Mouse (Mus musculus): ENCODE data around the gene Dnajb6. TPM values are rescaled to one million over a fixed set of nuclear protein-coding genes. Genes with fewer than 3 reads are reported as not detected.
"Not testable (repeated sequence)": the region's sequence is repeated elsewhere in the genome, so short reads cannot be mapped to it uniquely, and the experiment has no call there.

Gene Dnajb6
- polyA plus RNA-seq, 1 experiment from 2014 or later = 227 TPM

DNA sequence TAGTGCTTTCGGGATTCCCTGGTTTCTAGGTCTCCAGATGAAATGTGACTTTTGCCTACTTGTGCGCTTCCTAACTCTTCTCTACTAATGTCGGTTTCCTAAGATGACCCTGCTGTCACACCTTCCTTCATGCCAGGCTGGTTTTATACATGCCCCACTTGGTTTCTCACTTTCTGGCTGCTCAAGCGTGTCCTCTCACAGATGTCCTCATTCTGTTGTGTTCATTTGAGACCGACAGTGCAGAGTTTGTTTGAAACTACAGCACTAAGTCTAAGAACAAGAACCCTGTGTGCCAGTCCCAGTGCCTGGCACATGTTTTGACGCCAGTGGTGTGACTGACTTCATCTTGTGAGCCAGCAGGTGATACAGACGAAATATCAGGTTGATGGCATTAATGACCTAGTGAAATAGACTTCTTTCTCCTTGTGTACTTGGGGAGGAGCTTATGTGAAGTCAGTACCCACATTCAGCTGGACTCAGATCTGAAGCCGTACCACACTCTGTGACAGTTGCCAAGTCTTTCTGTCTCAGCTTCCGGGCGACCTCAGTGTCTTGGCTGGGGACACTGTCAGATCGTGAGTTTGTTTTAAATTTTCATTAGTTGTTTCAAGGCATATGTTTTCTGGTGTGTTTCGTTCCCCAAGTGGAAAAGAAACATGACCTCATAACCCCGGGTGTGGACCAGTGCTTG is 38.1 kb downstream of the Dnajb6 start:
- no peak for ATAC-seq (ENCODE audit: insufficient read depth, low FRiP score, low TSS enrichment)
- 91% methylated on average over 13 of the region's 13 CpGs for WGBS
- H3K36me3 ChIP-seq (ENCODE audit: control insufficient read depth, insufficient read depth, low read length) = peaks cover 3% of the 10 kb centered on the region; the same call in 1 of the 2 replicates

DNA sequence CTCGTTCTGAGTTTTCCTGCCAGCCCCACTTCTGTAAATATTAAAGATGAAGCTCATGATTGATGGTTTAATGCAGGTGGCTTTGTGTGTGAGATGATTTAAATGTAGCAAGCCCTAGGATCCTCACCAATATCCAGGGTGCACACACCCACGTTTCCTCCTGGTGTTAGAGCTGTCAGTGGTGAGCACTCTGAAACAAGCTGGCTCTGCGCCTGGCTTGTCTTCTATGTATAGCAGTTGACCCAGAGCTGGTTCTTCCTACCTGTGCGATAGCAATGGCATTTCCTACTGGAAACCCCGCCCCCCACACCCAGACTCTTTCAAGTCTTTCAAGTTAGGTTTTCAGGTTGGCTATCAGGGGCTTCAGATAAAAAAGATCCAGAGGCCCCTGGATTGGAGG is 39.9 kb downstream of the Dnajb6 start:
- Histone ChIP-seq H3K4me2 (ENCODE audit: low read depth) (no peak overlapping the region), H3K27me3 (ENCODE audit: control insufficient read depth, insufficient read depth, low read length) (no peaks in the 10 kb centered on the region), H3K4me3 (ENCODE audit: low read depth, low read length) (no peak overlapping the region), H3K27ac (ENCODE audit: low read depth, low read length) (no peak overlapping the region), H3K9ac (ENCODE audit: low read length) (no peak overlapping the region), H3K4me1 (ENCODE audit: control insufficient read depth, insufficient read depth, low read length) (no peaks in the 10 kb centered on the region), H3K36me3 (ENCODE audit: control insufficient read depth, insufficient read depth, low read length) (peaks cover 3% of the 10 kb centered on the region; the same call in 1 of the 2 replicates), H3K9me3 (ENCODE audit: control insufficient read depth, low read length) (no peaks in the 10 kb centered on the region)
- ATAC-seq (ENCODE audit: insufficient read depth, low FRiP score, low TSS enrichment) (no peak), DNase-seq (ENCODE audit: low spot score) (no peak)
- 92% methylated on average over 5 of the region's 5 CpGs for WGBS

More for the DNA sequence above, 38.1 kb downstream of the Dnajb6 start:
- Histone ChIP-seq H3K27ac (ENCODE audit: low read depth, low read length) (no peak overlapping the region), H3K4me3 (ENCODE audit: low read depth, low read length) (no peak overlapping the region), H3K4me2 (ENCODE audit: low read depth) (no peak overlapping the region), H3K4me1 (ENCODE audit: control insufficient read depth, insufficient read depth, low read length) (no peaks in the 10 kb centered on the region), H3K27me3 (ENCODE audit: control insufficient read depth, insufficient read depth, low read length) (no peaks in the 10 kb centered on the region), H3K9ac (ENCODE audit: low read length) (no peak overlapping the region), H3K9me3 (ENCODE audit: control insufficient read depth, low read length) (no peaks in the 10 kb centered on the region)
- no peak for DNase-seq (ENCODE audit: low spot score)

DNA sequence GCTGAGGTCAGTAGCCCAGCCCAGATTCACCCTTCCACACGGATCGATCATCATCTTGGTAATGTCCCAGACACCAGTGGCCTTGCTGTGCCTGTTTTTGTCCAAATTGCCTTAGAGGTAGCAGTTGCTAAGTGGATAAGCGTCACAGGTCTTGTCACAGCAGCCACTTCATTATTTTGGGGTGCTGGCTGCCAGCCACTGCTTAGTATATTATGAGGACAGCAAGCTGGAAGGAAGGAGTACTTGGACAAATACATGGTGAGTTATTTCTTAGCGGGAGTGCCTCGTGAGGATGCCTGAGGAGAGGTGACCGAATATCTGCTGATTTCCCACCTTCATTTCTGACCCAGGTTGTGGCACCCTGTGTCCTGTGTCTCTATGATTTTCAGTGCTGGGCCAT is 42.5 kb downstream of the Dnajb6 start:
- H3K36me3 ChIP-seq (ENCODE audit: control insufficient read depth, insufficient read depth, low read length) = peaks cover 3% of the 10 kb centered on the region; the same call in 1 of the 2 replicates
- H3K27me3 ChIP-seq (ENCODE audit: control insufficient read depth, insufficient read depth, low read length) = no peaks in the 10 kb centered on the region
- no peaks in the 10 kb centered on the region for H3K4me1 ChIP-seq (ENCODE audit: control insufficient read depth, insufficient read depth, low read length)
- H3K27ac ChIP-seq (ENCODE audit: low read depth, low read length) = no peak overlapping the region
- H3K9me3 ChIP-seq (ENCODE audit: control insufficient read depth, low read length) = no peaks in the 10 kb centered on the region
- ATAC-seq (ENCODE audit: insufficient read depth, low FRiP score, low TSS enrichment) = no peak
- H3K4me2 ChIP-seq (ENCODE audit: low read depth) = no peak overlapping the region
- H3K9ac ChIP-seq (ENCODE audit: low read length) = no peak overlapping the region
- no peak for DNase-seq (ENCODE audit: low spot score)
- no peak overlapping the region for H3K4me3 ChIP-seq (ENCODE audit: low read depth, low read length)
- WGBS = 91% methylated on average over 6 of the region's 6 CpGs

DNA sequence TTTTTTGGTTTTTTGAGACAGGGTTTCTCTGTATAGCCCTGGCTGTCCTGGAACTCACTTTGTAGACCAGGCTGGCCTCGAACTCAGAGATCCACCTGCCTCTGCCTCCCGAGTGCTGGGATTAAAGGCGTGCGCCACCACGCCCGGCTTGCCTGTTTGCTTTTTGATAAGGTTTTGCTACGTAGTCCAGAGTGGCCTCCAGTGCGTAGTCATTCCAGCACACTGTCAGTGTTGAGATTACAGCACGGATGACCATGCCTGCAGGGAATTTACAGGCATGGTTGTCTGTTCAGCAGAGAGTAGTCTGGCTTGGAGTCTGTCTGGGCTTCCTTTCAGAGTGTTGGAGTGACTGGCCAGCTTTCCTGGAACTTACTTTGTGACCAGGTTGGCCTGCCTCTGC is 44.2 kb downstream of the Dnajb6 start:
- H3K27me3 ChIP-seq (ENCODE audit: control insufficient read depth, insufficient read depth, low read length); H3K36me3 ChIP-seq (ENCODE audit: control insufficient read depth, insufficient read depth, low read length); ATAC-seq (ENCODE audit: insufficient read depth, low FRiP score, low TSS enrichment); H3K4me3 ChIP-seq (ENCODE audit: low read depth, low read length); H3K4me2 ChIP-seq (ENCODE audit: low read depth); DNase-seq (ENCODE audit: low spot score); H3K9ac ChIP-seq (ENCODE audit: low read length); H3K9me3 ChIP-seq (ENCODE audit: control insufficient read depth, low read length); H3K27ac ChIP-seq (ENCODE audit: low read depth, low read length); H3K4me1 ChIP-seq (ENCODE audit: control insufficient read depth, insufficient read depth, low read length): not testable (repeated sequence)
- 97% methylated on average over 8 of the region's 9 CpGs for WGBS

DNA sequence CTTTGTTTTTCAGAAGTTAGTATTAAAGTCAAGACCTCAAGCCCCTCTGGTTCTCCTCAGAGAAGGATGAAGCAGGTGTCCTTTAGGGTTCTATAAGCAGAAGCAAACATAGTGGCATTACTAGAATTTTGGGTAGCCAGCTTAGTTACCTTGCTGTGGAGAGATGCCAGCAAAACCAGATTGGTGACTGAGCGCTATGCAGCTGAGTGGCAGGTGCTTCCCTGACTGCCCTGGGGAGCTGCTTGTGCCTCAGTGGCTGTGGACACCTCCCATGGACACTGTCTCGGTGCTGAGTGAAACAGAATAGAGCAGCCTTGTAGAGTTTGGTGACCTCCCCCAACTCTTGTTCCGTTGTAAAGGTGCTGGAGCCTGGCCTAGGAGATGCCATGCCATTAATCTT is 46.8 kb downstream of the Dnajb6 start:
- H3K4me1 ChIP-seq (ENCODE audit: control insufficient read depth, insufficient read depth, low read length) = no peaks in the 10 kb centered on the region
- peaks cover 3% of the 10 kb centered on the region; the same call in 1 of the 2 replicates for H3K36me3 ChIP-seq (ENCODE audit: control insufficient read depth, insufficient read depth, low read length)
- no peak for ATAC-seq (ENCODE audit: insufficient read depth, low FRiP score, low TSS enrichment)
- WGBS = 90% methylated on average over 3 of the region's 3 CpGs
- H3K4me3 ChIP-seq (ENCODE audit: low read depth, low read length) = no peak overlapping the region
- H3K9me3 ChIP-seq (ENCODE audit: control insufficient read depth, low read length) = no peaks in the 10 kb centered on the region
- no peaks in the 10 kb centered on the region for H3K27me3 ChIP-seq (ENCODE audit: control insufficient read depth, insufficient read depth, low read length)
- no peak overlapping the region for H3K9ac ChIP-seq (ENCODE audit: low read length)
- no peak overlapping the region for H3K27ac ChIP-seq (ENCODE audit: low read depth, low read length)
- no peak for DNase-seq (ENCODE audit: low spot score)
- H3K4me2 ChIP-seq (ENCODE audit: low read depth) = no peak overlapping the region

GRCm38 (mm10) chr5:29784906-29785305 is 49.4 kb downstream of the Dnajb6 start:
- H3K9me3 ChIP-seq (ENCODE audit: control insufficient read depth, low read length); H3K4me2 ChIP-seq (ENCODE audit: low read depth); H3K4me1 ChIP-seq (ENCODE audit: control insufficient read depth, insufficient read depth, low read length); DNase-seq (ENCODE audit: low spot score); H3K36me3 ChIP-seq (ENCODE audit: control insufficient read depth, insufficient read depth, low read length); ATAC-seq (ENCODE audit: insufficient read depth, low FRiP score, low TSS enrichment); H3K27me3 ChIP-seq (ENCODE audit: control insufficient read depth, insufficient read depth, low read length); H3K27ac ChIP-seq (ENCODE audit: low read depth, low read length); H3K4me3 ChIP-seq (ENCODE audit: low read depth, low read length); H3K9ac ChIP-seq (ENCODE audit: low read length): not testable (repeated sequence)
- WGBS = 98% methylated on average over 9 of the region's 13 CpGs

GRCm38 (mm10) chr5:29785953-29786352 is 50.5 kb downstream of the Dnajb6 start:
- WGBS = 100% methylated on average over 1 of the region's 11 CpGs
- not testable (repeated sequence) for H3K36me3 ChIP-seq (ENCODE audit: control insufficient read depth, insufficient read depth, low read length); H3K27me3 ChIP-seq (ENCODE audit: control insufficient read depth, insufficient read depth, low read length); H3K27ac ChIP-seq (ENCODE audit: low read depth, low read length); DNase-seq (ENCODE audit: low spot score); H3K4me3 ChIP-seq (ENCODE audit: low read depth, low read length); H3K4me1 ChIP-seq (ENCODE audit: control insufficient read depth, insufficient read depth, low read length); H3K9me3 ChIP-seq (ENCODE audit: control insufficient read depth, low read length); ATAC-seq (ENCODE audit: insufficient read depth, low FRiP score, low TSS enrichment); H3K4me2 ChIP-seq (ENCODE audit: low read depth); H3K9ac ChIP-seq (ENCODE audit: low read length)

DNA sequence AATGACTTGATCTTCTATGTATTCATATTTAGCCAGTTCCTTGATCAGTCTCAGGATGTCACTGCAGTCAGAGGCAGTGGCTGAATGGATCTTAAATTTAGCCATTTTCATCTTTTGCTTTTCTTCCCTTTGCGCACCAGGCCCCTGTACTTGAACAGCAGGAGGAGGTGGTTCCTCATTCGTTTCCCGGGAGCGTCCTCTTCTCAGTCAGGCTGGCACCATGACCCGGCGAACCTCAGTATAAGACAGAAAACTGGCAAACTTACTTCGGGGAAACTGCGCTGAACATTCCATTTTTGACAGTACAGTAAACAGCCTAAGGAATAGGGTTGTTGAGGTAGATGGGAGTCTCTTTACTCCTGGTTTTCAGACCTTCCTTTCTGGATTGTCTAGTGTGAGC is 59.4 kb downstream of the Dnajb6 start:
- 94% methylated on average over 5 of the region's 8 CpGs for WGBS
- H3K9me3 ChIP-seq (ENCODE audit: control insufficient read depth, low read length); H3K9ac ChIP-seq (ENCODE audit: low read length); DNase-seq (ENCODE audit: low spot score); H3K4me3 ChIP-seq (ENCODE audit: low read depth, low read length); H3K27me3 ChIP-seq (ENCODE audit: control insufficient read depth, insufficient read depth, low read length); ATAC-seq (ENCODE audit: insufficient read depth, low FRiP score, low TSS enrichment); H3K4me2 ChIP-seq (ENCODE audit: low read depth); H3K36me3 ChIP-seq (ENCODE audit: control insufficient read depth, insufficient read depth, low read length); H3K4me1 ChIP-seq (ENCODE audit: control insufficient read depth, insufficient read depth, low read length); H3K27ac ChIP-seq (ENCODE audit: low read depth, low read length): not testable (repeated sequence)

- WGBS = 97% methylated on average over 1 of the region's 1 CpGs
- no peak for ATAC-seq (ENCODE audit: insufficient read depth, low FRiP score, low TSS enrichment)
Measured at GRCm38 (mm10) chr5:29808940-29809339, 73.5 kb downstream of the Dnajb6 start.

More at GRCm38 (mm10) chr5:29808940-29809339, 73.5 kb downstream of the Dnajb6 start:
- Histone ChIP-seq H3K9ac (ENCODE audit: low read length) (no peak overlapping the region), H3K4me1 (ENCODE audit: control insufficient read depth, insufficient read depth, low read length) (no peaks in the 10 kb centered on the region), H3K27me3 (ENCODE audit: control insufficient read depth, insufficient read depth, low read length) (no peaks in the 10 kb centered on the region), H3K27ac (ENCODE audit: low read depth, low read length) (no peak overlapping the region), H3K36me3 (ENCODE audit: control insufficient read depth, insufficient read depth, low read length) (no peaks in the 10 kb centered on the region), H3K4me2 (ENCODE audit: low read depth) (no peak overlapping the region), H3K9me3 (ENCODE audit: control insufficient read depth, low read length) (no peaks in the 10 kb centered on the region), H3K4me3 (ENCODE audit: low read depth, low read length) (no peak overlapping the region)
- no peak for DNase-seq (ENCODE audit: low spot score)

Data from neural tube, embryonic 11.5 days (tissue).